Mouse (Mus musculus): ENCODE measurements around the gene Sohlh1.
"Not testable (repeated sequence)": the region's sequence is repeated elsewhere in the genome, so short reads cannot be mapped to it uniquely, and the experiment has no call there.

Gene Sohlh1

GRCm38 (mm10) chr2:25836291-25836690 lies 10.8 kb downstream of the Sohlh1 start:
- peak; percentile 23 for DNase-seq (ENCODE audit: low spot score)

- no peak for DNase-seq (ENCODE audit: low spot score)
Measured at GRCm38 (mm10) chr2:25830786-25831185, 16.3 kb downstream of the Sohlh1 start.

GRCm38 (mm10) chr2:25828344-25828947 lies 18.6 kb downstream of the Sohlh1 start:
- no peak for DNase-seq (ENCODE audit: low spot score)

GRCm38 (mm10) chr2:25824751-25825150 lies 22.3 kb downstream of the Sohlh1 start:
- DNase-seq (ENCODE audit: low spot score): no peak

- no peak for DNase-seq (ENCODE audit: low spot score)
Measured at GRCm38 (mm10) chr2:25822806-25823205, 24.2 kb downstream of the Sohlh1 start, which contains the start of gene Lcn9. Lcn9 (plus strand) TSS chr2:25823153.

- DNase-seq (ENCODE audit: low spot score): not testable (repeated sequence)
Measured at GRCm38 (mm10) chr2:25815748-25816147, 31.3 kb downstream of the Sohlh1 start, which contains the start of gene Glt6d1. Glt6d1 (minus strand) TSS chr2:25815848.

- DNase-seq (ENCODE audit: low spot score): no peak
Measured at GRCm38 (mm10) chr2:25813364-25813763, 33.7 kb downstream of the Sohlh1 start.

GRCm38 (mm10) chr2:25811711-25812110 lies 35.3 kb downstream of the Sohlh1 start:
- DNase-seq (ENCODE audit: low spot score): no peak

- DNase-seq (ENCODE audit: low spot score): no peak
Measured at GRCm38 (mm10) chr2:25798065-25798464, 49.0 kb downstream of the Sohlh1 start.

GRCm38 (mm10) chr2:25797635-25798034 lies 49.4 kb downstream of the Sohlh1 start:
- no peak for DNase-seq (ENCODE audit: low spot score)

Data from urinary bladder, postnatal 10 days (tissue).